In genomic region chr6:99101489-99101908, GRCm38 (mm10) we compare ENCODE assay signal across 8 mouse cellular contexts.
DNase-seq lines count a peak whose midpoint lies in the region; ATAC-seq lines count a peak whose summit lies in the region.

No protein-coding gene starts in this region.

- peak overlapping the region; percentile 29 for H3K4me3 ChIP-seq in heart, embryonic 13.5 days
- 0 out of 2 replicates have a peak overlapping the region, but pooled peaks have one; percentile 10 for H3K4me3 ChIP-seq in limb, embryonic 10.5 days
- no peak overlapping the region for H3K4me3 ChIP-seq in neural tube, embryonic 14.5 days (ENCODE audit: low read depth, low read length)

- no peaks in the 10 kb centered on the region for H3K27me3 ChIP-seq in heart, embryonic 13.5 days (replicated peaks)
- H3K27me3 ChIP-seq in limb, embryonic 10.5 days (ENCODE audit: low read depth, poor library complexity, severe bottlenecking): peaks cover 3% of the 10 kb centered on the region; the same call in 1 of the 2 replicates
- H3K27me3 ChIP-seq in neural tube, embryonic 14.5 days (ENCODE audit: control insufficient read depth, insufficient read depth, low read length): no peaks in the 10 kb centered on the region

- peak; percentile 25; the same call in 1 of the 2 replicates for ATAC-seq in heart, embryonic 13.5 days (ENCODE audit: extremely low read depth, insufficient number of reproducible peaks, low FRiP score, low TSS enrichment)
- ATAC-seq in neural tube, embryonic 14.5 days (ENCODE audit: low read depth): peak; percentile 44; the same call in 1 of the 2 replicates

- H3K4me1 ChIP-seq in heart, embryonic 13.5 days: peaks cover 65% of the 10 kb centered on the region
- peaks cover 75% of the 10 kb centered on the region for H3K4me1 ChIP-seq in limb, embryonic 10.5 days
- peaks cover 7% of the 10 kb centered on the region; the same call in 1 of the 2 replicates for H3K4me1 ChIP-seq in neural tube, embryonic 14.5 days (ENCODE audit: control insufficient read depth, insufficient read depth, low read length)

- H3K27ac ChIP-seq in heart, embryonic 13.5 days (replicated peaks): peak overlapping the region; percentile 92
- H3K27ac ChIP-seq in limb, embryonic 10.5 days: peak overlapping the region; percentile 77
- no peak overlapping the region for H3K27ac ChIP-seq in neural tube, embryonic 14.5 days (ENCODE audit: low read depth, low read length)

- 11% methylated on average over 6 of the region's 6 CpGs for WGBS in heart, embryonic 13.5 days
- 8% methylated on average over 6 of the region's 6 CpGs for WGBS in limb, embryonic 10.5 days
- WGBS in neural tube, embryonic 14.5 days: 13% methylated on average over 6 of the region's 6 CpGs

- H3K36me3 ChIP-seq in heart, embryonic 13.5 days: no peaks in the 10 kb centered on the region
- H3K36me3 ChIP-seq in limb, embryonic 10.5 days: no peaks in the 10 kb centered on the region
- no peaks in the 10 kb centered on the region for H3K36me3 ChIP-seq in neural tube, embryonic 14.5 days (ENCODE audit: control insufficient read depth, insufficient read depth, low read length)

- no peaks in the 10 kb centered on the region for H3K9me3 ChIP-seq in heart, embryonic 13.5 days
- no peaks in the 10 kb centered on the region for H3K9me3 ChIP-seq in limb, embryonic 10.5 days (replicated peaks)
- H3K9me3 ChIP-seq in neural tube, embryonic 14.5 days (ENCODE audit: control insufficient read depth, low read length): no peaks in the 10 kb centered on the region

- peak overlapping the region; percentile 75 for H3K9ac ChIP-seq in heart, embryonic 13.5 days
- H3K9ac ChIP-seq in neural tube, embryonic 14.5 days (replicated peaks; ENCODE audit: low read depth, low read length): no peak overlapping the region

- H3K4me2 ChIP-seq in heart, embryonic 13.5 days: peak overlapping the region; percentile 61
- no peak overlapping the region for H3K4me2 ChIP-seq in neural tube, embryonic 14.5 days (ENCODE audit: low read depth, low read length)

- peak; percentile 17 to 29 for DNase-seq in lung, adult 18-20 months
- DNase-seq in lung, postnatal 25 days (ENCODE audit: low spot score): no peak
- DNase-seq in limb, embryonic 10.5 days (ENCODE audit: low spot score): peak; percentile 50
- no peak for DNase-seq in cerebellum, postnatal 25 days
- no peak for DNase-seq in cerebellum, adult 9-11 months
- no peak for DNase-seq in c-Kit-positive CD71-positive TER-119-positive erythroid progenitor cells, embryonic 14.5 days (ENCODE audit: low spot score)

Comparison
In these comparisons a context has a peak if more than half of its experiments do, and no peak if none do; other contexts are left out.
1. DNase-seq: peak in lung, adult 18-20 months (2 of 2) and limb, embryonic 10.5 days (single experiment); none in lung, postnatal 25 days (single experiment), cerebellum, postnatal 25 days (0 of 2), cerebellum, adult 9-11 months (single experiment) and c-Kit-positive CD71-positive TER-119-positive erythroid progenitor cells, embryonic 14.5 days (single experiment).